Mouse (Mus musculus): ENCODE measurements at regions not wholly inside any gene's neighbourhood (a gene's known extent, or its start where the extent isn't known, plus 50 kb on each side); places are given as distances from the start of the nearest gene placed in this dataset.

- no peak for DNase-seq
These were observed 70.9 kb downstream of the Asb1 start for GRCm38 (mm10) chr1:91611281-91611680.

GRCm38 (mm10) chr1:91611694-91612093, 71.3 kb downstream of the Asb1 start:
- no peak for DNase-seq

GRCm38 (mm10) chr1:91612912-91613311, 72.6 kb downstream of the Asb1 start:
- DNase-seq: no peak

- DNase-seq: no peak
These were observed 75.1 kb downstream of the Asb1 start for GRCm38 (mm10) chr1:91615396-91615795.

DNA sequence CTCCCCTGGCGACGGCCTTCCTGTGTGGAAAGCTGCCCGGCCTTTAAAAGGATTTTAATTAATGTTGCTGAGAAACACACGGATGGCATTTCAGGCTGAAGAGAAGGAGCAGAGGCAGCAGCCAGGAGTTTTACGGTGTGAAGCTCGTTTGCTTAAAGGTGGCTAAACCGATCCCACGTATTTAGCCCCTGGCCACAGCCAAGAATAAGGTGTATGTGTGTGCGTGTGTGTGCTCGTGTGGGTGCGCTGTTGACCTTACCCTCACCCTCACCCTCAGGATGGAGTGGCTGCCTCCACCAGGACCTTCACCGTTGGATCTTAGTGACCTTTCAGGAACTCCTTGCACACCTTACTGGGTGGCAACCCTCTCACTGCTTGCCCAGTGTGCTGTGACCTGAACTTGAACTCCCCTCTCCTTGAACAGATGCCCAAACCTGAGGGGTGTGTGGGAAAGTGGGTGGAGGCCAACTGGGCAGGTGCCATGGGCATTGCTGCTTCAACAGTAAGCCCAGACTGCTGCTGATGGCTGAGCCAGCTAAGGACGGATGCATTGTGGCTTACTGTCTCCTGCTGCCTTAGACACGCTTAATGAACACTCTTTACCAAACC, 78.3 kb downstream of the Asb1 start:
- peak in 1 of 2 experiments; percentile 34 for DNase-seq

DNA sequence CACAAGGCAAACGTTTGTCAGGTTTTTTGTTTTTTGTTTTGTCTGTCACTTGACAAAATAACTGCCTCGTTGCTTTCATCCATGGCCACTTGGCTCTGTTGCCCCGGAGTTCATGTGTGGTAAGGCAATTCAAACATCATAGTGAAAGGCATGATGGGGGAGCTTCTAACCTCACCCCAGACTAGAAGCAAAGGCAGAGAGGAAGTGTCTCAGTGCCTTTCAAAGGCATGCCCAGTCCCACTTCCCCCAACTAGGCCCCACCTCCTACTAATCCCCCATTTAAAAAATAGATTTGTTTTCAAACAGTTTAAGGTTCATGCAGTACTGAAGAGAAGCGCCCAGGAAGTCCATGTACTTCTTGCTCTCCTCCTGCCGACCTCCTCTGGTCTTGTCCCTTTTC, 80.8 kb downstream of the Asb1 start:
- no peak for DNase-seq

- DNase-seq: no peak
These were observed 82.5 kb downstream of the Asb1 start for GRCm38 (mm10) chr1:91622874-91623273.

- no peak for DNase-seq
These were observed 83.7 kb downstream of the Asb1 start for GRCm38 (mm10) chr1:91624028-91624427.

GRCm38 (mm10) chr1:91624531-91625300, 84.4 kb downstream of the Asb1 start:
- DNase-seq: no peak

DNA sequence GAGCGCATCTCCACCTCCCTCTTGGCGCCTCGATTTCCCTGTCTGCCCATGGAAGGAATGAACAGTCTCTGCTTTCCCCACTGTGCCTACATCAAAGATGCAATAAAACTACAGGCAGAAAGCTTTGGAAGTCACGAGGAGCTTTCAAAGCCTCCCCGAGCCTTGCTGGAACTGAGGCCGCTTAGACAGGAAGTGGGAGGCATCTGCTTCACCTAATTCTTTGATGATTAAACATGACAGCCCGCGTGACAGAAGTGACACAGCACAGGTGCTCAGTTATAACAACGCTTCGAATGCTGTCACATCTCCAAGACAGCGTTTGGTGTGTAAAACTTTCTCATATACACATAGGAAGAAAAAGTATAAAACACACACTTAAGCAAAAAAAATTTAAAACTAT, 85.7 kb downstream of the Asb1 start:
- no peak for DNase-seq

DNA sequence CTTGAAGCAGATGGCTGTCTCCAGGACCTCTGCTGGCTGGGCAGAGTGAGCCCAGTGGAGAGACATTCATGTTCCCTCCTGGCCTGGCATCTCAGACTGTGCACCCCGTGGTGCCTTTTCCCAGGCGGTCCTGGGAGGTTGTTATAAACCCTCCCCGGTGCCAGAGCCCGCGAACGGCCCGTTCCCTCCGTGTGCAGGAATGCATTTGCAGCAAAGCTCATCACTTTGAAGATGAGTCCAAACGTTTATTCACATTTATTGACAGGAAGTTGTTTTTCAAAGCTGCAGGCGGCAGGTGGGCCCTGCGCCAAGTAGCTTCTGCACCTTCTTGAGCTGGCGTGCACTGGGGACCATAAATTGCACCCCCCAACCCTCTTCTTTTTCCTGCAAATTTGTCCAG, 89.9 kb downstream of the Asb1 start:
- DNase-seq: peak; percentile 18 to 55

DNA sequence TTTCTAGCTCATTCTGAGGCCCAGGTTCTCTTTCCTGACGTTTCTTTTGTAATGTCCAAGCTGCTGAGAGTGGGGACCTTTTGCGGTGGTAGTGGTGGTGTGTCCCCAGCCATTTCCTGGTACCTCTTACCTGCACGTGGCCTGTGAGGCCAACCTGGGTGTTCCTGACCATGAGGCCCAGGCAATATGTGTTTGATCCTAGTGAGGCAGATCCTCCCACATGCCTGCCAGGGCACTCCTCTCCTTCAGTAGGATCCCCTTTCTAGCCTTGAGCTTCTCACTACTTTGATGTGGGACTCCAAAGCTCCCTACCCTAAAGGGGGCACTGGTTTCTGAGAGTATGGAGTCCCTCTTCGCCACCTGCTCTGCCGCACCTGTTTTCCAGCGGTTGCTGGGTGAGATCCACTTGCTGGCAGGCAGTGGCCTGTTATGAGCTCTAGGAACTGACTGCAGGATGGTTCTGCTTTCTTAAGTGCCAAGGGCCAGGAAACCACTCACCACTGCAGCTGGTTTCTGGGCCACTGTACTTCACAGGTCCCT, 90.6 kb downstream of the Asb1 start:
- no peak for DNase-seq

DNA sequence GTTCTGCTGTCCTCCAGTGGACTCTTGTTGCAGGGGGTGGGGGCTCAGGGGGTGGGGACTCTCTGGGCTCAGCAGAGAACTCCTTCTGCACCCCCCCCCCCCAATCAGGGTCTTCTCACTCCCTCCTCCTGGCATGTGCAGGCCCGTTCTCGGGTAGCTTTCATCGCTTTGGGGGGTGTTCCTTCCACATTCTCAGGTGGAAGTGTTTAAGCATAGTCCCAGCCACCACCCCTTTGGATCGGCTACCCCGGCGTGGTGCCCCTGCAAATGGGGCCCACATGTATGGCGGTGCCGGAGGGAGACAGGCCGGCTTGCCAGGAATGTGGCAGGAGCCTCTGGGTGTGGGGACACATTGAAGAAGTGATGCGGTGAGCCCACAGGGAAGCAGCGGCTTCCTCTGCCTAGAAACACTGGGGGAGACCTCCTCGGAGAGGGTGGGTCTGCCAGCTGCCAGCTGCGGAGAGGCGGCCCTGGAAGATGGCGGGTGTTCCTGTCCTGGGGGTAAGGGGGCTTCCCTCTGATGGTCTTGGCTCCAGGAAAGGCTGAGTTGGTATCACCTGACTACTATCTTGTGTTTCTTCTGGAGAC, 92.7 kb downstream of the Asb1 start:
- no peak for DNase-seq

GRCm38 (mm10) chr1:91636571-91636970, 96.2 kb downstream of the Asb1 start:
- no peak for DNase-seq

GRCm38 (mm10) chr1:91640551-91640950, 100.2 kb downstream of the Asb1 start:
- peak; percentile 73 to 77 for DNase-seq

DNA sequence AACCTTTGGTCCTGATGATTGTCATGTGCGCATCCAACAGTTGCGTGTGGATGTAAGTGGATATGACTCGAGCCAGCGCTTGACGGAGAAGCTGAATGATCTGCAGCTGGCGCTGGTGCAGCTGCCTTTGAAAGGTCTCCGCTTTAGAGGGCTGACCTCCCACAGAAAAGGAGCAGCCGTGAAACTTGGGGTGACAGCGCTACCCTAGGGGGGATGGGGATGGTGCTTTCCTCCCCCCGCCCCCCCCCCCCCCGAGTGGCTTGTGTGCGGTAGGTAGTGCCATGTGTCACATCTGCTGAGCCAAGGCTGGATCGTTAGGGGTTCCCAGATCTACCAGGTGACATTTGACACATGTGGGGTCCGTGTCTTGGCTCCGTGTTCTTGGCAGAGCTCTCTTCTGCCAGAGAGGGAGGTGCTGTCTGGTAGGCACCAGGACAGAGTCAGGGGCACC, 118.7 kb downstream of the Asb1 start:
- DNase-seq: no peak

GRCm38 (mm10) chr1:91659486-91659885, 119.1 kb downstream of the Asb1 start:
- DNase-seq: no peak

GRCm38 (mm10) chr1:91663289-91663688, 122.9 kb downstream of the Asb1 start:
- DNase-seq: no peak

DNA sequence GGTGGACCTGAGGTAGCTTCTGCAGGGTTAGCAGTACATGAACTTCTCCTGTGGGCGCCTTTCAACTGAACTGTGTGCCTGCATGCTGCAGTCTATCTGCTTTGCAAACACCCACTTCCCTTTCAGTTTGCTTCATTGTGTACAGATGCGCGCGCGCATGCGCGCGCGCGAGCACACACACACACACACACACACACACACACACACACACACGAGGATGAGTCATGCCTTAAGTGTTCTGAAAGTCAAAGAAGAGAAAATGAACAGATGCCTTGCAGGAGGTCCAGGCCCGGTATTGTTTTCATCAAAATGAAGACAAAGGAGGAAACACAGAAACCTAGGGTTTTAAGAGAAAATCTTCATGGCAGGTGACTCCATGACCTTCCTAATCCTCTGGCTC, 124.3 kb downstream of the Asb1 start:
- DNase-seq: no peak

DNA sequence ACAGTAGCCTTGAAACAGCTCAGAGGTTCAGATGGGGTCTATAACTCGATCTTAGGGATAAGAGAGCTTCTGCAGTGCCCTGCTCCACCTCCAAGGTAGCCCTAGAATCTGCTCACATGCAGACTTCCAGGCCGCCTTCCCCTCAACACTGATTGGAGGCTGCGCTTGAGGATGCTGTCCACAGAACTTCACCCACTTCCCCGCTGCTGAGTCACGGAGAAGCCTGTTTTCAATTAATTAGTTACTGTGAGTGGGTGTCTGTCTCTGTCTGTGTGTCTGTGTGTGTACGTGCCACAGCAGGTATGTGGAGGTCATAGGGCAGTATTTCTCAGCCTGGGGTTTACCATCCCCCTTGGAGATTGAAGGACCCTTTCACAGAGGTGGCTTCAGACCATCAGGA, 128.2 kb downstream of the Asb1 start:
- DNase-seq: no peak

GRCm38 (mm10) chr1:91670980-91671379, 130.3 kb upstream of the Twist2 start:
- no peak for DNase-seq

GRCm38 (mm10) chr1:91674082-91674655, 127.1 kb upstream of the Twist2 start:
- peak in 1 of 2 experiments; percentile 28 for DNase-seq

DNA sequence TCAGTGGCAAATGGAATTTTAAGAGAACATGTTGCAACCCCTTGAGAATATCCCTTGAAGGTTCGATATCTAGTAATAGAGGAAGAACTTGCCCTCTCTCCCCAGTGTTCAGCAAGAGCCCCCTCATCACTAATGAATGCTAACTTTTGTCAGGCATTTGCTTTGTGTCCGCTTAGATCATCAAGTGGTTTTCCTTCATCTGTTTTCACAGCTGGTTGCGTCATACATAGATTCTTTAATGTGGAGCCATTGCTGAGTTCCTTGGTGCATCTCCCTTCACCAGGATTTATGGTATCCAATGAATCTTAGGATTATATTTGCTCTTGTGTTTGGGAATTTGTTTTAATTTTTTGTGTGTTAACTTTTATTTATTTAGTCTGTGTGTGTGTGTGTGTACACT, 124.2 kb upstream of the Twist2 start:
- DNase-seq: no peak

Measured in adrenal gland, postnatal 36 days (tissue).